Mouse (Mus musculus) v-Abl transformed pro-B cells (cell line): ENCODE measurements around the gene Gcgr.

Source experiments
- in situ Hi-C, 2 experiments: fragments of 400-800 bp; cut with MboI; formaldehyde crosslinking; loops; one replicate each; pipeline ENCODE4 v1.15.1; 2025; ENCODE audit not compliant: unreplicated experiment in 2 of 2

Gcgr gene

GRCm38 (mm10) chr11:120527690-120528354 lies 2.7 kb upstream of the Gcgr start:
- in situ Hi-C loops, result no loop called here

- in situ Hi-C loops, result no loop called here
These were observed 1.6 kb upstream of the Gcgr start for GRCm38 (mm10) chr11:120528903-120529302.

GRCm38 (mm10) chr11:120531646-120532045 lies 1.1 kb downstream of the Gcgr start:
- in situ Hi-C loops, result no loop called here

GRCm38 (mm10) chr11:120534093-120534492 lies 3.6 kb downstream of the Gcgr start:
- in situ Hi-C loops, result no loop called here

- in situ Hi-C loops, result no loop called here
These were observed 4.6 kb downstream of the Gcgr start for GRCm38 (mm10) chr11:120535145-120535544.

- in situ Hi-C loops, result no loop called here
These were observed 5.3 kb downstream of the Gcgr start for GRCm38 (mm10) chr11:120535804-120536203.

GRCm38 (mm10) chr11:120538485-120538884 lies 8.0 kb downstream of the Gcgr start:
- in situ Hi-C loops, result no loop called here

GRCm38 (mm10) chr11:120538955-120539284 lies 8.4 kb downstream of the Gcgr start:
- in situ Hi-C loops, result no loop called here

- in situ Hi-C loops, result no loop called here
These were observed 9.0 kb downstream of the Gcgr start for GRCm38 (mm10) chr11:120539285-120540014.

GRCm38 (mm10) chr11:120541907-120542306 lies 11.4 kb downstream of the Gcgr start:
- in situ Hi-C loops, result no loop called here

- in situ Hi-C loops, result no loop called here
These were observed 11.9 kb downstream of the Gcgr start for GRCm38 (mm10) chr11:120542376-120542775.

GRCm38 (mm10) chr11:120545964-120546363 lies 15.5 kb downstream of the Gcgr start:
- in situ Hi-C loops, result no loop called here

- in situ Hi-C loops, result no loop called here
These were observed 17.0 kb downstream of the Gcgr start for GRCm38 (mm10) chr11:120547469-120547868.

- in situ Hi-C loops, result no loop called here
These were observed 17.7 kb downstream of the Gcgr start for GRCm38 (mm10) chr11:120548214-120548613.

GRCm38 (mm10) chr11:120548786-120549167 lies 18.3 kb downstream of the Gcgr start:
- in situ Hi-C loops, result no loop called here

GRCm38 (mm10) chr11:120549168-120549945 lies 18.9 kb downstream of the Gcgr start, which contains the start of gene Mcrip1:
Gene Mcrip1, minus strand, starts transcription at chr11:120549727.
- in situ Hi-C loops, result no loop called here

- in situ Hi-C loops, result no loop called here
These were observed 19.7 kb downstream of the Gcgr start for GRCm38 (mm10) chr11:120549986-120550809.

- in situ Hi-C loops, result no loop called here
These were observed 20.4 kb downstream of the Gcgr start, which contains the start of gene Ppp1r27 for GRCm38 (mm10) chr11:120550810-120551440. Gene Ppp1r27, minus strand, starts transcription at chr11:120551132.

- in situ Hi-C loops, result no loop called here
These were observed 22.2 kb downstream of the Gcgr start for GRCm38 (mm10) chr11:120552736-120553135.

GRCm38 (mm10) chr11:120554834-120555233 lies 24.3 kb downstream of the Gcgr start:
- in situ Hi-C loops, result no loop called here
